Mouse (Mus musculus): Measurements from ENCODE around the gene Polr2a. TPM values are rescaled to one million over a fixed set of nuclear protein-coding genes. Genes with fewer than 3 reads are reported as not detected.

Gene Polr2a
- polyA plus RNA-seq, 1 experiment from 2014 or later = 6.8 TPM

DNA sequence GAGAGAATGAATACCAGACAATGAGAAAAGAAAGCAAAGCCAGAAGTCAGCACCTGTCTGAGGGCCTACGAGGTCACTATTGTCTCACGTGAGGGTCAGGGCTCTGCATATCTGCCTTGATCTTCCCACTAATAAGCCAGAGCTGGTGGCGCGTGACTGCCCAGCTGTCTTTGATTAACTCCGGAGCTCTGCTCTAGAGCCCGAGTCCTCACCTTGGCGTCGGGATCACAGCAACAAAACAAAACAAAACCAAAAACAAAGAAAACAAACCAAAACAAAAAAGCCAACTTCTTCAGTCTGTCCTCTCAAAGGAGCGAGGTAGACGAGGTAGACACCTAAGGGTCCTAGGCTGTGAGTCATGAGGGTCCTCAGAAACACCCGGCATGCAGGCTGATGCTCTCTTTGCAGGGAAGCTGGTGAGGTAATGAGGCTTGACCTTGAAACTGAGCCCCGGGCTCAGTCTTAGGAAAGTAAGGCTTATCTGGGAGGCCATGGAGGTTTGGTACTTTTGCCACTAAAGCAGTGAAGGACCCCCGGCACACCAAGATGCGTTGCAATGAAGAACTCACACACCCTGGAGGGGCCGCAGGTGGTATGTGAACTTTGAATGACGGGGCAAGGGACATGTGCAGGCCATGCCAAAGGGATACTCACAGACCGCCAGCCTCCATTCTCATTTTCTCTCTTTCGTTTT lies 43.7 kb downstream of the Polr2a start:
- Histone ChIP-seq H3K4me2 (ENCODE audit: low read depth, low read length) (no peak overlapping the region), H3K9ac (replicated peaks) (no peak overlapping the region), H3K27me3 (ENCODE audit: insufficient read depth, low read length) (no peaks in the 10 kb centered on the region), H3K4me3 (ENCODE audit: low read depth, low read length) (no peak overlapping the region), H3K9me3 (ENCODE audit: low read length) (no peaks in the 10 kb centered on the region), H3K4me1 (ENCODE audit: insufficient read depth) (peaks cover 28% of the 10 kb centered on the region), H3K27ac (ENCODE audit: low read depth) (no peak overlapping the region), H3K36me3 (replicated peaks; ENCODE audit: insufficient read depth, low read length) (no peaks in the 10 kb centered on the region)
- TF ChIP-seq EP300 (IDR thresholded peaks at IDR 0.05; ENCODE audit: low read depth) (no peak), CTCF (IDR thresholded peaks at IDR 0.05; ENCODE audit: low read depth) (no peak)
- DNase-seq = no peak
- WGBS (ENCODE audit: insufficient replicate concordance) = 84% methylated on average over 18 of the region's 18 CpGs
- no peak for ATAC-seq

DNA sequence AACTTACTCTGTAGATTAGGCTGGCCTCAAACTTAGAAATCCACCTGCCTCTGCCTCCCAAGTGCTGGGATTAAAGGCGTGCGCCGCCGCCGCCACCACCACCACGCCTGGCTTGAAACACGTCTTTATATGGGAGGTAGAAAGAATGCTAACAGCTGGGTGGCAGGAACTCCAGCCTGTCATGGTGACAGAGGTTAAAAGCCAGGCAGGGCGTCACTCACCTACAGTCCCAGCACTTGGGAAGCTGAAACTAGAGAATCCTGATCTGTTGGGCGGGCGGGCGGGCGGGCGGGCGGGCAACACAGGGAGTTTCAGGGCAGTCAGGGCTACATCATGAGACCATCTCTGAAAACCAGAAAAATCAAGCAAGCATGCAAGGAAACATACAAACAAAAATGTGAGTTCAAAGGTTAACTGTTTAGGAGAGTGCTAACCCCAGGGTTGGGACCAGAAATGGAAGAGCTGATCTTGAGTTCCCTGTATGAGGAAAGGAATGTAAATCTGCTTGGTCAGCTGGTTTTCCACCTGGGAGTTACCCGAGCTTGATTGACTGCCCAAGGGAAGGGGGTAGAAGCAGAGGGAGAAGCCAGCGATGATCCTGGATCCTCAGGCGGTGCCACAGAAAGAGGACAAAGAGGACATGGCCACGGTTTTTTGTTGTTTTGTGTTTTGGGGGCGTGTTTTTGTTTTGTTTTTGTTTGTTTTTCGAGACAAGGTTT lies 45.3 kb downstream of the Polr2a start:
- no peak overlapping the region for H3K27ac ChIP-seq (ENCODE audit: low read depth)
- DNase-seq (no peak), ATAC-seq (no peak)

GRCm38 (mm10) chr11:69711082-69711481 lies 47.4 kb downstream of the Polr2a start:
- TF ChIP-seq CTCF (IDR thresholded peaks at IDR 0.05; ENCODE audit: low read depth) (no peak), EP300 (IDR thresholded peaks at IDR 0.05; ENCODE audit: low read depth) (no peak)
- 72% methylated on average over 2 of the region's 2 CpGs for WGBS (ENCODE audit: insufficient replicate concordance)
- no peak overlapping the region for H3K9ac ChIP-seq (replicated peaks)

More for the DNA sequence above, 45.3 kb downstream of the Polr2a start:
- Histone ChIP-seq H3K27me3 (ENCODE audit: insufficient read depth, low read length) (no peaks in the 10 kb centered on the region), H3K4me2 (ENCODE audit: low read depth, low read length) (no peak overlapping the region), H3K4me3 (ENCODE audit: low read depth, low read length) (no peak overlapping the region), H3K36me3 (replicated peaks; ENCODE audit: insufficient read depth, low read length) (no peaks in the 10 kb centered on the region), H3K9me3 (ENCODE audit: low read length) (no peaks in the 10 kb centered on the region), H3K4me1 (ENCODE audit: insufficient read depth) (peaks cover 21% of the 10 kb centered on the region), H3K9ac (replicated peaks) (no peak overlapping the region)
- WGBS (ENCODE audit: insufficient replicate concordance) = 90% methylated on average over 20 of the region's 20 CpGs
- TF ChIP-seq CTCF (IDR thresholded peaks at IDR 0.05; ENCODE audit: low read depth) (no peak), EP300 (IDR thresholded peaks at IDR 0.05; ENCODE audit: low read depth) (no peak)

GRCm38 (mm10) chr11:69710470-69710869 lies 48.0 kb downstream of the Polr2a start:
- no peak for DNase-seq
- 77% methylated on average over 3 of the region's 3 CpGs for WGBS (ENCODE audit: insufficient replicate concordance)
- no peaks in the 10 kb centered on the region for H3K27me3 ChIP-seq (ENCODE audit: insufficient read depth, low read length)

More at GRCm38 (mm10) chr11:69711082-69711481, 47.4 kb downstream of the Polr2a start:
- Histone ChIP-seq H3K27me3 (ENCODE audit: insufficient read depth, low read length) (no peaks in the 10 kb centered on the region), H3K4me1 (ENCODE audit: insufficient read depth) (peaks cover 23% of the 10 kb centered on the region), H3K4me3 (ENCODE audit: low read depth, low read length) (no peak overlapping the region), H3K27ac (ENCODE audit: low read depth) (no peak overlapping the region), H3K36me3 (replicated peaks; ENCODE audit: insufficient read depth, low read length) (no peaks in the 10 kb centered on the region), H3K4me2 (ENCODE audit: low read depth, low read length) (no peak overlapping the region), H3K9me3 (ENCODE audit: low read length) (no peaks in the 10 kb centered on the region)
- no peak for DNase-seq
- ATAC-seq = no peak

DNA sequence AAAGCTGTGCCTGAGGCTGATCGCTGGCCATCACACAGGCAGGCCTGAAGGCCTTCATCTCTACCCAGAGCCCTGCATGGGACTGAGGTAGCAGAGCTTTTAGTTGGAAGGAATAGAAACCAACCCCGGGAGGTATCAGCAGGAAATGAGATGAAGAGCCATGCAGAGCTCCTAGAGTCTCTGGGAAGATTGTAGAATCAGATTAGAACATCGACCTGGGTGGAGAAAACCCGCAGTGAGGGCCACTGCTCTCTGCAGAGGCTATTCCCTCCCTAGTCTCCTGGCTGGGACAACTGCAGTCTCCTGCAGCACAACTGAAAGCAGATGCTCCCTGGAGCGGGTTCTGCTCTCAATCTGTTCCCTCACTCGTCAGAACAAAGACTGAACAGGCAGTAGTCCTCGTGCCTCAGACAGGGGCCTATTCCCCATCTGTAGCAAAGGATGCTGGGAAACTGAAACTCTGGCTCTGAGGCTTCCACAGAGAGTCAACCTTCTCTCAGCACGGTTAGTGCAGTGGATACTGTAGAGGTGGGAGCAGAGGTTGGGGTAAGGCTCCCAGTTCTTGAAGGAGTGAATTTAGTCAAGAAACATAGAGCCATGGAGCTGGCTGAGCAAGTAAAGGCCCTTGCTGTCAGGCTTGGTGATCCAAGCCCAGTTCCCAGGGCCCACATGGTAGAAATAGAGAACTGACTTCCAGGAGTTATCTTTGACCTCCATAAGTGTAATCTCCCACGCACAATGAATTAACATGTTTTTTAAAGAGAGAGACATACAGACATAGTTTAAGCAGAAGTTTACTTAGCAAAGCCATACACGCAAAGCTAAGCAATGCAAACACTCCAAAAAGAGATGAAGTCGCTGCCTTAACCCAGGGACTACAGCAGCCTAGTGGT lies 48.6 kb downstream of the Polr2a start:
- TF ChIP-seq CTCF (IDR thresholded peaks at IDR 0.05; ENCODE audit: low read depth) (no peak), EP300 (IDR thresholded peaks at IDR 0.05; ENCODE audit: low read depth) (no peak)
- peaks cover 15% of the 10 kb centered on the region; the same call in 1 of the 2 replicates for H3K4me1 ChIP-seq (ENCODE audit: insufficient read depth)
- H3K9me3 ChIP-seq (ENCODE audit: low read length) = no peaks in the 10 kb centered on the region
- no peak for DNase-seq
- no peak overlapping the region for H3K9ac ChIP-seq (replicated peaks)
- H3K27me3 ChIP-seq (ENCODE audit: insufficient read depth, low read length) = no peaks in the 10 kb centered on the region
- no peak overlapping the region for H3K4me2 ChIP-seq (ENCODE audit: low read depth, low read length)
- no peaks in the 10 kb centered on the region for H3K36me3 ChIP-seq (replicated peaks; ENCODE audit: insufficient read depth, low read length)
- ATAC-seq = no peak
- no peak overlapping the region for H3K27ac ChIP-seq (ENCODE audit: low read depth)
- 56% methylated on average over 11 of the region's 11 CpGs for WGBS (ENCODE audit: insufficient replicate concordance)
- H3K4me3 ChIP-seq (ENCODE audit: low read depth, low read length) = no peak overlapping the region

More at GRCm38 (mm10) chr11:69710470-69710869, 48.0 kb downstream of the Polr2a start:
- no peak overlapping the region for H3K27ac ChIP-seq (ENCODE audit: low read depth)
- H3K9me3 ChIP-seq (ENCODE audit: low read length) = no peaks in the 10 kb centered on the region
- no peak for ATAC-seq
- no peak overlapping the region for H3K4me2 ChIP-seq (ENCODE audit: low read depth, low read length)
- H3K4me3 ChIP-seq (ENCODE audit: low read depth, low read length) = no peak overlapping the region
- TF ChIP-seq EP300 (IDR thresholded peaks at IDR 0.05; ENCODE audit: low read depth) (no peak), CTCF (IDR thresholded peaks at IDR 0.05; ENCODE audit: low read depth) (no peak)
- H3K4me1 ChIP-seq (ENCODE audit: insufficient read depth) = peaks cover 17% of the 10 kb centered on the region
- H3K36me3 ChIP-seq (replicated peaks; ENCODE audit: insufficient read depth, low read length) = no peaks in the 10 kb centered on the region
- no peak overlapping the region for H3K9ac ChIP-seq (replicated peaks)

Data from liver, postnatal 0 days (tissue).